Mouse (Mus musculus): ENCODE data around the gene Marcksl1.

Marcksl1 gene

GRCm38 (mm10) chr4:129513086-129513767, at the start of gene Marcksl1:
Marcksl1 (plus strand) TSS chr4:129513581.
- peak; percentile 84 for DNase-seq (ENCODE audit: low spot score)

GRCm38 (mm10) chr4:129464286-129464815, 49.0 kb upstream of the Marcksl1 start:
- no peak for DNase-seq (ENCODE audit: low spot score)

- no peak for DNase-seq (ENCODE audit: low spot score)
Observed at GRCm38 (mm10) chr4:129476047-129476446, 37.3 kb upstream of the Marcksl1 start.

GRCm38 (mm10) chr4:129479863-129480262, 33.5 kb upstream of the Marcksl1 start:
- no peak for DNase-seq (ENCODE audit: low spot score)

GRCm38 (mm10) chr4:129481090-129481489, 32.3 kb upstream of the Marcksl1 start:
- no peak for DNase-seq (ENCODE audit: low spot score)

- DNase-seq (ENCODE audit: low spot score): no peak
Observed at GRCm38 (mm10) chr4:129490972-129491880, 22.2 kb upstream of the Marcksl1 start, which contains the start of the genes Tssk3 and Fam229a. Tssk3 (minus strand) TSS chr4:129491022. Fam229a (plus strand) TSS chr4:129491190.

- DNase-seq (ENCODE audit: low spot score): no peak
Observed at GRCm38 (mm10) chr4:129494681-129495080, 18.7 kb upstream of the Marcksl1 start.

GRCm38 (mm10) chr4:129495672-129496562, 17.5 kb upstream of the Marcksl1 start:
- DNase-seq (ENCODE audit: low spot score): no peak

GRCm38 (mm10) chr4:129496631-129497030, 16.8 kb upstream of the Marcksl1 start:
- peak; percentile 34 for DNase-seq (ENCODE audit: low spot score)

GRCm38 (mm10) chr4:129498941-129499340, 14.4 kb upstream of the Marcksl1 start:
- no peak for DNase-seq (ENCODE audit: low spot score)

GRCm38 (mm10) chr4:129500017-129500416, 13.4 kb upstream of the Marcksl1 start:
- no peak for DNase-seq (ENCODE audit: low spot score)

GRCm38 (mm10) chr4:129500607-129501566, 12.5 kb upstream of the Marcksl1 start:
- peak; percentile 99 for DNase-seq (ENCODE audit: low spot score)

- DNase-seq (ENCODE audit: low spot score): no peak
Observed at GRCm38 (mm10) chr4:129502327-129502888, 11.0 kb upstream of the Marcksl1 start.

- no peak for DNase-seq (ENCODE audit: low spot score)
Observed at GRCm38 (mm10) chr4:129502901-129503444, 10.4 kb upstream of the Marcksl1 start.

GRCm38 (mm10) chr4:129505511-129505910, 7.9 kb upstream of the Marcksl1 start:
- no peak for DNase-seq (ENCODE audit: low spot score)

- DNase-seq (ENCODE audit: low spot score): no peak
Observed at GRCm38 (mm10) chr4:129507434-129508236, 5.7 kb upstream of the Marcksl1 start.

GRCm38 (mm10) chr4:129508237-129508515, 5.2 kb upstream of the Marcksl1 start:
- DNase-seq (ENCODE audit: low spot score): no peak

GRCm38 (mm10) chr4:129508834-129509600, 4.4 kb upstream of the Marcksl1 start:
- DNase-seq (ENCODE audit: low spot score): no peak
